Mouse (Mus musculus) ES-E14 (cell line): Measurements from ENCODE around the gene Tlk2. TPM values are rescaled to one million over a fixed set of nuclear protein-coding genes. Genes with fewer than 3 reads are reported as not detected.

ENCODE experiments used
- DNase-seq: peaks from one replicate; pipeline ENCODE4 v3.0.0-alpha.2; 2013; ENCODE audit warnings: low read depth, low spot score
- H3K27ac ChIP-seq: 2 replicates; pipeline ENCODE4 v1.5.1; 2012; ENCODE audit warnings: low read depth, mild to moderate bottlenecking, low read length, moderate library complexity, mixed read lengths; ENCODE audit not compliant: poor library complexity, insufficient read depth, severe bottlenecking
- H3K36me3 ChIP-seq: 2 replicates; pipeline ENCODE4 v1.6.1; 2012; ENCODE audit warnings: mild to moderate bottlenecking, low read length, moderate library complexity, mixed read lengths; ENCODE audit not compliant: control insufficient read depth, poor library complexity, insufficient read depth, severe bottlenecking
- H3K4me1 ChIP-seq, 2 experiments: fragments of 150-350 bp in 1 of 2; sonication (generic) in 1 of 2; 2 replicates each; pipeline ENCODE4 v1.6.1; 2012; ENCODE audit warnings: low read length in 2 of 2, mild to moderate bottlenecking in 1 of 2, mixed read lengths in 1 of 2; ENCODE audit not compliant: control insufficient read depth in 2 of 2, insufficient read depth in 2 of 2, poor library complexity in 1 of 2
- H3K4me3 ChIP-seq, 2 experiments: fragments of 150-350 bp in 1 of 2; sonication (generic) in 1 of 2; 2 replicates each; pipeline ENCODE4 v1.5.1; 2012; ENCODE audit warnings: low read length in 2 of 2, low read depth in 1 of 2, mild to moderate bottlenecking in 1 of 2, mixed read lengths in 1 of 2; ENCODE audit not compliant: insufficient read depth in 1 of 2, poor library complexity in 1 of 2, severe bottlenecking in 1 of 2
- H3K9ac ChIP-seq: 2 replicates; pipeline ENCODE4 v1.6.1; 2012; ENCODE audit warnings: low read depth, mild to moderate bottlenecking, low read length, mixed read lengths; ENCODE audit not compliant: poor library complexity, insufficient read depth, severe bottlenecking
- H3K9me3 ChIP-seq: fragments of 150-350 bp; sonication (generic); 2 replicates; pipeline ENCODE4 v1.6.1; 2012; ENCODE audit warnings: low read depth, mild to moderate bottlenecking, low read length; ENCODE audit not compliant: control insufficient read depth, insufficient read depth
- CHD2 ChIP-seq: IDR thresholded peaks from 2 replicates; pipeline ENCODE4 v1.6.1; 2014; ENCODE audit warnings: mild to moderate bottlenecking, low read depth, low read length, inconsistent platforms
- HCFC1 ChIP-seq: IDR thresholded peaks from 2 replicates; pipeline ENCODE4 v1.6.1; 2012; ENCODE audit warnings: low read length, inconsistent platforms, borderline replicate concordance; ENCODE audit not compliant: insufficient read depth
- MAFK ChIP-seq: IDR thresholded peaks from 2 replicates; pipeline ENCODE4 v1.6.1; 2014; ENCODE audit warnings: mild to moderate bottlenecking, low read depth, low read length, inconsistent platforms; ENCODE audit not compliant: insufficient read depth
- ZC3H11A ChIP-seq: IDR thresholded peaks from 2 replicates; pipeline ENCODE4 v1.6.1; 2012; ENCODE audit warnings: low read depth, mild to moderate bottlenecking, inconsistent platforms, low read length, borderline replicate concordance
- ZNF384 ChIP-seq: IDR thresholded peaks from 2 replicates; pipeline ENCODE4 v1.6.1; 2012; ENCODE audit warnings: low read depth, low read length, inconsistent platforms
- in situ Hi-C, 2 experiments: fragments of 600-800 bp; cut with MboI; formaldehyde crosslinking; loops; one replicate each; pipeline ENCODE4 v1.15.1; 2025; ENCODE audit warnings: low sequenced_read_pairs in 2 of 2, inconsistent platforms in 1 of 2; ENCODE audit not compliant: unreplicated experiment in 2 of 2
- total RNA-seq: library from RNA; depleted of rRNA; stranded (reverse); fragments of 300-350 nt; gene quantifications from 2 replicates; pipeline ENCODE4 v1.2.3, GENCODE M21; 2012

Tlk2 gene
- total RNA-seq, 1 experiment: 96.2 TPM

DNA sequence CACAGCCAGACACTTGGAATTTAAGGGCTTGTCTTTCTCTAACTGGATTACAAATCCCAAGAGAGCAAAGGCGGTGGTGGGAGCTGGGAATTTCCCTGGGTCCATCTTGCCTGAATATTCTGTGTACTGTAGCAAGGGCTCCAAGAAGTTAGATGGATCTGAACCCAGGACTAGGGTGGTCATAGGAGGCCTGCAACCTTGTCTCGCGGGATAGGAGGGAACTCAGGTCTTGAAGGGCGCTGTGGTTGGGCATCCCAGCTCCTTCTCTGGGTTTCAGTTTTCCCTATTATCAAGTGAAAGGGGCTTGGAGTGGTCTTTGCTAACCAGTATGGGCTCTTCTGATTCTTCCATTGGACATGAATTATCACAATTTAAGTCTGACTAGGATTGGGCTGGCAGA lies 137.5 kb downstream of the Tlk2 start:
- no peak for TF ChIP-seq ZNF384
- TF ChIP-seq CHD2: no peak
- TF ChIP-seq HCFC1: no peak
- TF ChIP-seq ZC3H11A: no peak
- no peak for TF ChIP-seq MAFK
- H3K4me1 ChIP-seq: no peaks in the 10 kb centered on the region
- no peaks in the 10 kb centered on the region for H3K36me3 ChIP-seq
- no peaks in the 10 kb centered on the region for H3K9me3 ChIP-seq
- H3K9ac ChIP-seq: no peak overlapping the region
- H3K27ac ChIP-seq: no peak overlapping the region
- in situ Hi-C loops: no loop called here
- no peak for DNase-seq
- H3K4me3 ChIP-seq: no peak overlapping the region

DNA sequence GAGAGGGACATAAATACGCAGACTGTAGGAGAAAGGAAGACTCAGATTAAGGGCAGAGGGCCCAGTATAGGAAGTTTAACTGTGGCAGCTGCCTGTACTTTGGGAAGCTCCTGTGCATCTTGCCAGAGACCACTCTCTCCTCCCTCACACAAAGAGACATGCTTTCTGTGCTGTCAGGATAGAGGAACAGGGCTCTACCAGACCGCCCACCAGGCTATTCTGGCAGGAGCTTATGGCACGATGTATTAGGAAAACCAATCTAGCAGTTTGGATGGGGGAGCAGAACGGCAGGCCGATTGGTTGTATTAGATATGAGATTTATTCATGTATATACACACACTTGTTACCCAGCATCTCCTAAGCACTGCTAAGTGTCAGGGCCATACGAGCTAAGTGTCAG lies 139.2 kb downstream of the Tlk2 start:
- no peaks in the 10 kb centered on the region for H3K9me3 ChIP-seq
- H3K36me3 ChIP-seq: no peaks in the 10 kb centered on the region
- no peak for DNase-seq
- H3K27ac ChIP-seq: no peak overlapping the region
- in situ Hi-C loops: no loop called here
- no peak for TF ChIP-seq MAFK
- TF ChIP-seq ZC3H11A: no peak
- no peak for TF ChIP-seq HCFC1
- TF ChIP-seq ZNF384: no peak
- no peak for TF ChIP-seq CHD2
- no peak overlapping the region for H3K4me3 ChIP-seq
- no peak overlapping the region for H3K9ac ChIP-seq
- no peaks in the 10 kb centered on the region for H3K4me1 ChIP-seq

DNA sequence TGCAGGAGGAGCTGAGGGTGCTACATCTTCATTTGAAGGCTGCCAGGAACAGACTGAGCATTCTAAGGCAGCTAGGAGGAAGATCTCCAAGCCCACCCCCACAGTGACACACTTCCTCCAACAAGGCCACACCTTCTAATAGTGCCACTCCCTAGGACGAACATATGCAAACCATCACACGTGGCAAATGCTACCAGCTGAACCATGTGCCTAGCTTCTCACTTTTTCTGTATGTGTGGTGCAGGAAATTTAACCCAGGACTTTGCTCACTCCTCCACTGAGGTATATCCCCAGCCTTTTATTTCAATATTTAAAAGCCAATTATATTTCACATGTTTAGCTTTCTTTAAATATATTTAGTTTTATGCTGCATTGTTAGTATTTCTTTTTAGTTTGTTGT lies 142.5 kb downstream of the Tlk2 start:
- Histone ChIP-seq H3K27ac (no peak overlapping the region), H3K36me3 (no peaks in the 10 kb centered on the region), H3K9me3 (no peaks in the 10 kb centered on the region), H3K9ac (no peak overlapping the region), H3K4me1 (no peaks in the 10 kb centered on the region), H3K4me3 (no peak overlapping the region)
- in situ Hi-C loops: no loop called here
- no peak for DNase-seq
- TF ChIP-seq CHD2 (no peak), HCFC1 (no peak), MAFK (no peak), ZNF384 (no peak), ZC3H11A (no peak)

DNA sequence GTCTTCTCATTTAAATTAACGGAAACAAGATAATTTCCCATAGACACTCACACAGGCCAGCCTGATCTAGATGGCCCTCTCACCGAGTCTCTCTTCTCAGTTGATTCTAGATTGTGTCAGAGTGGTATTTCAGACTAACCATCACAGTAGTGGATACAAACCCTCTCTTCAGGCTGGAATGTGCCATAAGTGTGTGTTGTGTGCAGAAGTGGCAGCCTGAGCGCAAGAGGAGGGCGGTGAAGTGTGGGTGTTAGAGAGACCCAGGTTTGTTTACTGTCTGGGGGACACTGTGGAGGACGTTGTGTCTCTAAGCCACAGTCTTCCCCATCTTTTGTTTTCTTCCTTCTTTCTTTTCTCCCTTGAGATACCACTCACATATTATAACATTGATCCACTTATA lies 144.9 kb downstream of the Tlk2 start:
- Histone ChIP-seq H3K4me1 (peaks cover 0 to 2% of the 10 kb centered on the region in 2 experiments; a peak in 1 of 4 replicates), H3K36me3 (no peaks in the 10 kb centered on the region), H3K9me3 (no peaks in the 10 kb centered on the region), H3K4me3 (no peak overlapping the region), H3K27ac (no peak overlapping the region), H3K9ac (no peak overlapping the region)
- no peak for DNase-seq
- in situ Hi-C loops: no loop called here
- TF ChIP-seq ZC3H11A (no peak), HCFC1 (no peak), CHD2 (no peak), MAFK (no peak), ZNF384 (no peak)

DNA sequence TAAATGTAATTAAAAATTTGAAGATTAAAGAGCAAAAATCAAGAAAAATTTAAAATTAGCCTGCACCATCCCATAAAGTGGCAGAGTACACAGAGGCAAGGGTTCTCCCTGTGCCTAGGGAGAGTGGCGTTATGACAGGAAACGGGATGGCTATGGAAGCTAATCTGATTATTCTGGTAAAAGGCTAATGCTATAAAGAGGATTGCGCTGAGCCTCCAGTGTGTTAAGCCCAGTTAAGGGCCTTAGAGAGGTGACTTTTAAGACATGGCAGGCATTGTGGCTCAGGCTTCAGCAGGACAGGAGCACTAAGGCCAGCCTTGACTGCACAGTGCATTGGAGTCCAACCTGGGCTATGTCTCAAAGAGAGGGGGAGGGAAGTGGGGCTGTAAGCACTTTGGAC lies 148.5 kb downstream of the Tlk2 start:
- no peak for TF ChIP-seq ZNF384
- TF ChIP-seq ZC3H11A: no peak
- no peak for TF ChIP-seq HCFC1
- no peak for TF ChIP-seq CHD2
- TF ChIP-seq MAFK: no peak
- H3K36me3 ChIP-seq: no peaks in the 10 kb centered on the region

More for the DNA sequence above, 148.5 kb downstream of the Tlk2 start:
- Histone ChIP-seq H3K27ac (no peak overlapping the region), H3K4me3 (no peak overlapping the region), H3K4me1 (peaks cover 0 to 4% of the 10 kb centered on the region in 2 experiments; a peak in 1 of 4 replicates), H3K9ac (no peak overlapping the region), H3K9me3 (no peaks in the 10 kb centered on the region)
- DNase-seq: no peak
- in situ Hi-C loops: no loop called here
